Mouse (Mus musculus) limb, embryonic 12.5 days (tissue): ENCODE results near the gene Mtmr14. TPM values are rescaled to one million over a fixed set of nuclear protein-coding genes. Genes with fewer than 3 reads are reported as not detected.
A peak's percentile ranks its signal among the peaks of the same experiment; 100 is the strongest.

Experiments
- ATAC-seq: fragments of 200-750 bp; cut with Nextera tagmentation; 2 replicates; pipeline ENCODE4 v1.8.0; 2017; ENCODE audit warnings: low read depth, moderate TSS enrichment; ENCODE audit not compliant: insufficient number of reproducible peaks, insufficient read depth, low FRiP score, low TSS enrichment
- H3K27ac ChIP-seq: fragments of 300-500 bp; sonication (generic); 2 replicates; pipeline ENCODE4 v1.5.1; 2016; ENCODE audit warnings: mild to moderate bottlenecking, moderate library complexity
- H3K27me3 ChIP-seq: fragments of 300-500 bp; sonication (generic); 2 replicates; pipeline ENCODE4 v1.6.1; 2016; ENCODE audit warnings: mild to moderate bottlenecking, moderate library complexity
- H3K36me3 ChIP-seq: fragments of 300-500 bp; sonication (generic); 2 replicates; pipeline ENCODE4 v1.6.1; 2016; ENCODE audit warnings: mild to moderate bottlenecking, moderate library complexity
- H3K4me1 ChIP-seq: fragments of 300-500 bp; sonication (generic); replicated peaks from 2 replicates; pipeline ENCODE4 v1.6.1; 2016
- H3K4me2 ChIP-seq: fragments of 300-500 bp; sonication (generic); 2 replicates; pipeline ENCODE4 v1.6.1; 2016; ENCODE audit warnings: mild to moderate bottlenecking, moderate library complexity
- H3K4me3 ChIP-seq: fragments of 300-500 bp; sonication (generic); replicated peaks from 2 replicates; pipeline ENCODE4 v1.5.1; 2016; ENCODE audit warnings: mild to moderate bottlenecking
- H3K9ac ChIP-seq: fragments of 300-500 bp; sonication (generic); replicated peaks from 2 replicates; pipeline ENCODE4 v1.6.1; 2016; ENCODE audit warnings: mild to moderate bottlenecking, moderate library complexity
- H3K9me3 ChIP-seq: fragments of 300-500 bp; sonication (generic); 2 replicates; pipeline ENCODE4 v1.6.1; 2016; ENCODE audit warnings: mild to moderate bottlenecking, moderate library complexity
- WGBS: fragments of 180-500 bp; shearing (Covaris S2); methylation state at CpG from one replicate; pipeline ENCODE4 v1.1.7; 2016; 5-methylcytosine and 5-hydroxymethylcytosine counted together
- polyA plus RNA-seq: library from polyadenylated mRNA; unstranded; fragments of >200 nt; fragmentation: Nextera tagmentation; extraction: Ambion mirVana; gene quantifications from 2 replicates; pipeline ENCODE4 v1.2.1, GENCODE M21; 2016

Gene Mtmr14
- polyA plus RNA-seq, 1 experiment from 2014 or later: 42.2 TPM

GRCm38 (mm10) chr6:113245585-113245984 lies 7.9 kb downstream of the Mtmr14 start:
- H3K9ac ChIP-seq: no peak overlapping the region
- H3K27me3 ChIP-seq: no peaks in the 10 kb centered on the region
- H3K27ac ChIP-seq: no peak overlapping the region
- no peak for ATAC-seq
- H3K36me3 ChIP-seq: peaks cover 71% of the 10 kb centered on the region
- no peak overlapping the region for H3K4me3 ChIP-seq
- no peaks in the 10 kb centered on the region for H3K9me3 ChIP-seq
- no peaks in the 10 kb centered on the region for H3K4me1 ChIP-seq
- 91% methylated on average over 2 of the region's 2 CpGs for WGBS
- H3K4me2 ChIP-seq: no peak overlapping the region

GRCm38 (mm10) chr6:113250786-113251185 lies 13.1 kb downstream of the Mtmr14 start:
- ATAC-seq: no peak
- Histone ChIP-seq H3K4me2 (no peak overlapping the region), H3K27ac (no peak overlapping the region), H3K9ac (no peak overlapping the region), H3K27me3 (no peaks in the 10 kb centered on the region), H3K4me3 (no peak overlapping the region), H3K9me3 (no peaks in the 10 kb centered on the region), H3K4me1 (no peaks in the 10 kb centered on the region), H3K36me3 (peaks cover 83% of the 10 kb centered on the region)
- 85% methylated on average over 5 of the region's 5 CpGs for WGBS

GRCm38 (mm10) chr6:113251921-113252320 lies 14.3 kb downstream of the Mtmr14 start:
- Histone ChIP-seq H3K27ac (no peak overlapping the region), H3K27me3 (no peaks in the 10 kb centered on the region), H3K4me1 (no peaks in the 10 kb centered on the region), H3K9ac (no peak overlapping the region), H3K4me2 (no peak overlapping the region), H3K9me3 (no peaks in the 10 kb centered on the region), H3K36me3 (peaks cover 87% of the 10 kb centered on the region), H3K4me3 (no peak overlapping the region)
- no peak for ATAC-seq

- Histone ChIP-seq H3K4me3 (no peak overlapping the region), H3K27ac (no peak overlapping the region), H3K36me3 (peaks cover 96% of the 10 kb centered on the region), H3K4me1 (no peaks in the 10 kb centered on the region), H3K27me3 (no peaks in the 10 kb centered on the region), H3K9ac (no peak overlapping the region), H3K9me3 (no peaks in the 10 kb centered on the region), H3K4me2 (no peak overlapping the region)
- ATAC-seq: no peak
Observed at GRCm38 (mm10) chr6:113254899-113255298, 17.3 kb downstream of the Mtmr14 start.

- Histone ChIP-seq H3K9ac (no peak overlapping the region), H3K27me3 (no peaks in the 10 kb centered on the region), H3K9me3 (no peaks in the 10 kb centered on the region), H3K4me1 (no peaks in the 10 kb centered on the region), H3K4me3 (no peak overlapping the region), H3K4me2 (no peak overlapping the region), H3K36me3 (peaks cover 94% of the 10 kb centered on the region), H3K27ac (no peak overlapping the region)
- WGBS: 78% methylated on average over 8 of the region's 8 CpGs
- no peak for ATAC-seq
Observed at GRCm38 (mm10) chr6:113261174-113261858, 23.7 kb downstream of the Mtmr14 start.

GRCm38 (mm10) chr6:113263531-113263930 lies 25.9 kb downstream of the Mtmr14 start:
- H3K4me1 ChIP-seq: no peaks in the 10 kb centered on the region
- H3K36me3 ChIP-seq: peaks cover 95% of the 10 kb centered on the region
- H3K4me3 ChIP-seq: no peak overlapping the region
- 86% methylated on average over 6 of the region's 6 CpGs for WGBS
- H3K27me3 ChIP-seq: no peaks in the 10 kb centered on the region
- H3K27ac ChIP-seq: no peak overlapping the region
- ATAC-seq: no peak
- H3K9ac ChIP-seq: no peak overlapping the region
- H3K9me3 ChIP-seq: no peaks in the 10 kb centered on the region
- no peak overlapping the region for H3K4me2 ChIP-seq

- 91% methylated on average over 8 of the region's 8 CpGs for WGBS
- Histone ChIP-seq H3K27me3 (no peaks in the 10 kb centered on the region), H3K36me3 (peaks cover 95% of the 10 kb centered on the region), H3K4me2 (no peak overlapping the region), H3K4me1 (no peaks in the 10 kb centered on the region), H3K9ac (no peak overlapping the region), H3K4me3 (no peak overlapping the region), H3K9me3 (no peaks in the 10 kb centered on the region), H3K27ac (no peak overlapping the region)
- no peak for ATAC-seq
Observed at GRCm38 (mm10) chr6:113264429-113264828, 26.8 kb downstream of the Mtmr14 start.

- peaks cover 96% of the 10 kb centered on the region for H3K36me3 ChIP-seq
- H3K9ac ChIP-seq: no peak overlapping the region
- H3K27me3 ChIP-seq: no peaks in the 10 kb centered on the region
- no peak for ATAC-seq
- H3K27ac ChIP-seq: no peak overlapping the region
- 85% methylated on average over 7 of the region's 7 CpGs for WGBS
- H3K4me3 ChIP-seq: no peak overlapping the region
- no peak overlapping the region for H3K4me2 ChIP-seq
- no peaks in the 10 kb centered on the region for H3K4me1 ChIP-seq
- no peaks in the 10 kb centered on the region for H3K9me3 ChIP-seq
Observed at GRCm38 (mm10) chr6:113266996-113267655, 29.5 kb downstream of the Mtmr14 start.

GRCm38 (mm10) chr6:113267988-113268387 lies 30.3 kb downstream of the Mtmr14 start:
- Histone ChIP-seq H3K9me3 (no peaks in the 10 kb centered on the region), H3K9ac (no peak overlapping the region), H3K36me3 (peaks cover 96% of the 10 kb centered on the region), H3K4me3 (no peak overlapping the region), H3K4me2 (no peak overlapping the region), H3K27me3 (no peaks in the 10 kb centered on the region), H3K27ac (no peak overlapping the region), H3K4me1 (no peaks in the 10 kb centered on the region)
- 100% methylated on average over 1 of the region's 1 CpGs for WGBS
- no peak for ATAC-seq

GRCm38 (mm10) chr6:113272365-113272764 lies 34.7 kb downstream of the Mtmr14 start:
- Histone ChIP-seq H3K4me1 (no peaks in the 10 kb centered on the region), H3K36me3 (peaks cover 93% of the 10 kb centered on the region), H3K9me3 (no peaks in the 10 kb centered on the region), H3K27ac (no peak overlapping the region), H3K9ac (no peak overlapping the region), H3K4me3 (no peak overlapping the region), H3K4me2 (no peak overlapping the region), H3K27me3 (no peaks in the 10 kb centered on the region)
- ATAC-seq: no peak
- 85% methylated on average over 3 of the region's 3 CpGs for WGBS

GRCm38 (mm10) chr6:113276846-113277245 lies 39.2 kb downstream of the Mtmr14 start:
- no peak overlapping the region for H3K4me2 ChIP-seq
- peaks cover 8% of the 10 kb centered on the region for H3K27me3 ChIP-seq
- ATAC-seq: no peak
- no peaks in the 10 kb centered on the region for H3K4me1 ChIP-seq
- H3K4me3 ChIP-seq: no peak overlapping the region
- WGBS: 76% methylated on average over 4 of the region's 4 CpGs
- H3K9ac ChIP-seq: no peak overlapping the region
- no peak overlapping the region for H3K27ac ChIP-seq
- H3K36me3 ChIP-seq: peaks cover 76% of the 10 kb centered on the region
- no peaks in the 10 kb centered on the region for H3K9me3 ChIP-seq

GRCm38 (mm10) chr6:113281676-113282075 lies 44.0 kb downstream of the Mtmr14 start:
- Histone ChIP-seq H3K36me3 (peaks cover 34% of the 10 kb centered on the region), H3K27ac (no peak overlapping the region), H3K9ac (no peak overlapping the region), H3K4me3 (no peak overlapping the region), H3K4me1 (peaks cover 11% of the 10 kb centered on the region), H3K4me2 (no peak overlapping the region), H3K27me3 (peaks cover 51% of the 10 kb centered on the region), H3K9me3 (no peaks in the 10 kb centered on the region)
- ATAC-seq: 0 out of 2 replicates have a peak, but pooled peaks have one; percentile 18
- 62% methylated on average over 6 of the region's 6 CpGs for WGBS
